In the genomic region with DNA sequence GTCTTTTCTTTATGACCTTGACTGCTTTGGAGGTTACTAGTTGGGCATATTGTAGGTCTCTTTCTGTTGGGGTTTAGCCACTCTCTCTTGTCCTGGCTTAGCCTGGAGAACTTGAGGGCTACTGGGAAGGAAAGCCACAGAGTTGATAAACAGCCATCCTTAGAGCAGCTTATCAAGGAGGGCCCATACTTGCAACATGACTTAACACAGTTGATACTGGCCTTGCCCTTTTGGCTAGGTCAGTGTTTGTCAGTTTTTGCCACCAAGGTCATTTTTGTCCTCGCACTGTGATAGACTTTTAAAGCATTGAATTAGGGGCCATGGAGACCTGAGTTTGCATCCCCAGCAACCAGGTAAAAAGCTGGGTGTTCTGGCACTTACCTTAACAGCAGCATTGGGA, we compare ENCODE assay signal across 20 mouse cellular contexts. TPM values are rescaled to one million over a fixed set of nuclear protein-coding genes. Genes with fewer than 3 reads are reported as not detected.
"Had no signal": no experiment of that assay in that cellular context is flagged by ENCODE, and none has a peak within 500 bp of the region (broad histone marks: within the 10 kb centered on the region; RNA-seq: fewer than 3 reads in every experiment).

No protein-coding gene starts in this region.

- H3K9ac ChIP-seq: lung, embryonic 14.5 days; midbrain, embryonic 13.5 days; neural tube, embryonic 13.5 days; neural tube, embryonic 15.5 days had no signal

- H3K9me3 ChIP-seq: midbrain, embryonic 10.5 days; midbrain, embryonic 13.5 days; neural tube, embryonic 13.5 days; neural tube, embryonic 15.5 days had no signal

- H3K27ac ChIP-seq: midbrain, embryonic 10.5 days; midbrain, embryonic 13.5 days; neural tube, embryonic 13.5 days; neural tube, embryonic 15.5 days had no signal

- H3K4me2 ChIP-seq: lung, embryonic 14.5 days; midbrain, embryonic 13.5 days; neural tube, embryonic 13.5 days; neural tube, embryonic 15.5 days had no signal

- DNase-seq: lung, adult 18-20 months; lung, embryonic 14.5 days; lung, postnatal 10 days; lung, postnatal 4 days; retina, postnatal 1 day; right cerebral cortex, adult 18-20 months; right cerebral cortex, postnatal 25 days; right cerebral cortex, postnatal 4 days; spleen, adult 18-20 months; thymus, adult 18-20 months; thymus, postnatal 14 days; thymus, postnatal 36 days had no signal

- ATAC-seq: midbrain, embryonic 13.5 days; midbrain, embryonic 16.5 days had no signal

- H3K27me3 ChIP-seq: midbrain, embryonic 13.5 days; neural tube, embryonic 13.5 days; neural tube, embryonic 15.5 days had no signal

- H3K4me3 ChIP-seq: midbrain, embryonic 10.5 days; midbrain, embryonic 13.5 days; myocyte; neural tube, embryonic 13.5 days; neural tube, embryonic 15.5 days had no signal

- H3K36me3 ChIP-seq: midbrain, embryonic 10.5 days; midbrain, embryonic 13.5 days; neural tube, embryonic 13.5 days; neural tube, embryonic 15.5 days had no signal

RNA-seq across cellular contexts. Expression of a gene that starts 23.7 kb away (rescaled TPM):
- total RNA-seq: megakaryocyte, adult 5-6 weeks; megakaryocyte-erythroid progenitor cell, adult 5-6 weeks had no signal
